Mouse (Mus musculus) lung, postnatal 0 days (tissue): ENCODE data around the gene Gm7356. TPM values are rescaled to one million over a fixed set of nuclear protein-coding genes. Genes with fewer than 3 reads are reported as not detected.
"Not testable (repeated sequence)": the region's sequence is repeated elsewhere in the genome, so short reads cannot be mapped to it uniquely, and the experiment has no call there.

Experiments used
- ATAC-seq: fragments of 200-750 bp; cut with Nextera tagmentation; 2 replicates; pipeline ENCODE4 v1.8.0; 2017; ENCODE audit warnings: moderate library complexity
- DNase-seq: peaks from one replicate; pipeline ENCODE4 v3.0.0-alpha.2; 2016; ENCODE audit warnings: low spot score
- H3K27ac ChIP-seq: fragments of 300-500 bp; sonication (generic); 2 replicates; pipeline ENCODE4 v1.5.1; 2014; ENCODE audit warnings: antibody characterized with exemption, mild to moderate bottlenecking, low read length, mixed read lengths
- H3K27me3 ChIP-seq: fragments of 300-500 bp; sonication (generic); replicated peaks from 2 replicates; pipeline ENCODE4 v1.6.1; 2014; ENCODE audit warnings: low read length, mixed read lengths; ENCODE audit not compliant: insufficient read depth
- H3K36me3 ChIP-seq: fragments of 300-500 bp; sonication (generic); 2 replicates; pipeline ENCODE4 v1.6.1; 2014; ENCODE audit warnings: low read length, mixed read lengths; ENCODE audit not compliant: insufficient read depth
- H3K4me1 ChIP-seq: fragments of 300-500 bp; sonication (generic); 2 replicates; pipeline ENCODE4 v1.6.1; 2014; ENCODE audit warnings: antibody characterized with exemption, low read depth, low read length, mixed read lengths; ENCODE audit not compliant: insufficient read depth
- H3K4me2 ChIP-seq: fragments of 300-500 bp; sonication (generic); replicated peaks from 2 replicates; pipeline ENCODE4 v1.6.1; 2014; ENCODE audit warnings: low read depth, mild to moderate bottlenecking, low read length, moderate library complexity, mixed read lengths
- H3K4me3 ChIP-seq: fragments of 300-500 bp; sonication (generic); 2 replicates; pipeline ENCODE4 v1.5.1; 2014; ENCODE audit warnings: low read depth, low read length
- H3K9ac ChIP-seq: fragments of 300-500 bp; sonication (generic); replicated peaks from 2 replicates; pipeline ENCODE4 v1.6.1; 2014; ENCODE audit warnings: low read depth, mild to moderate bottlenecking
- H3K9me3 ChIP-seq: fragments of 300-500 bp; sonication (generic); 2 replicates; pipeline ENCODE4 v1.6.1; 2016; ENCODE audit warnings: low read length, mixed read lengths
- CTCF ChIP-seq: IDR thresholded peaks from 2 replicates; pipeline ENCODE4 v1.5.1; 2016; ENCODE audit warnings: antibody characterized with exemption, mild to moderate bottlenecking
- EP300 ChIP-seq: IDR thresholded peaks from 2 replicates; pipeline ENCODE4 v1.6.1; 2016; ENCODE audit warnings: antibody characterized with exemption, mild to moderate bottlenecking, control low read depth
- WGBS: fragments of 180-500 bp; shearing (Covaris S2); extraction: QIAGEN DNeasy Blood & Tissue Kit; methylation state at CpG from one replicate; pipeline ENCODE4 v1.1.7; 2014; 5-methylcytosine and 5-hydroxymethylcytosine counted together
- polyA plus RNA-seq: library from polyadenylated mRNA; unstranded; fragments of >200 nt; fragmentation: Nextera tagmentation; extraction: Ambion mirVana; gene quantifications from 2 replicates; pipeline ENCODE4 v1.2.1, GENCODE M21; 2015

The Gm7356 gene
- polyA plus RNA-seq = not detected in 2 replicates

GRCm38 (mm10) chr17:14003604-14004003, at the start of gene Gm7356:
Gene Gm7356 (minus strand): TSS chr17:14003704.
- DNase-seq, H3K9me3 ChIP-seq, H3K4me2 ChIP-seq, H3K4me1 ChIP-seq, H3K27me3 ChIP-seq, H3K27ac ChIP-seq, H3K4me3 ChIP-seq, ATAC-seq, H3K36me3 ChIP-seq, H3K9ac ChIP-seq: not testable (repeated sequence)
- WGBS = 84% methylated on average over 3 of the region's 4 CpGs

- not testable (repeated sequence) for H3K36me3 ChIP-seq, H3K9me3 ChIP-seq, H3K9ac ChIP-seq, ATAC-seq, H3K27ac ChIP-seq, H3K4me1 ChIP-seq, H3K4me3 ChIP-seq, H3K4me2 ChIP-seq, DNase-seq, H3K27me3 ChIP-seq
- WGBS = 50% methylated on average over 1 of the region's 2 CpGs
Measured at GRCm38 (mm10) chr17:14041880-14042279, 38.4 kb upstream of the Gm7356 start.

- not testable (repeated sequence) for H3K4me1 ChIP-seq, DNase-seq, H3K4me3 ChIP-seq, ATAC-seq, H3K36me3 ChIP-seq, H3K27me3 ChIP-seq, H3K27ac ChIP-seq, H3K9ac ChIP-seq, H3K9me3 ChIP-seq, H3K4me2 ChIP-seq
- 62% methylated on average over 1 of the region's 2 CpGs for WGBS
Measured at GRCm38 (mm10) chr17:14037012-14037411, 33.5 kb upstream of the Gm7356 start.

- not testable (repeated sequence) for ATAC-seq, H3K27ac ChIP-seq, H3K27me3 ChIP-seq, H3K4me3 ChIP-seq, H3K9me3 ChIP-seq, H3K9ac ChIP-seq, H3K4me2 ChIP-seq, DNase-seq, H3K4me1 ChIP-seq, H3K36me3 ChIP-seq
- 78% methylated on average over 4 of the region's 4 CpGs for WGBS
Measured at GRCm38 (mm10) chr17:14036113-14036512, 32.6 kb upstream of the Gm7356 start.

- H3K4me1 ChIP-seq, H3K9ac ChIP-seq, ATAC-seq, H3K4me3 ChIP-seq, H3K4me2 ChIP-seq, H3K9me3 ChIP-seq, H3K27ac ChIP-seq, H3K27me3 ChIP-seq, H3K36me3 ChIP-seq: not testable (repeated sequence)
- peak; percentile 5 for DNase-seq
- 40% methylated on average over 2 of the region's 2 CpGs for WGBS
- peak; percentile 41; the same call in 1 of the 2 replicates for TF ChIP-seq CTCF
Measured at GRCm38 (mm10) chr17:13993425-13993824, 10.1 kb downstream of the Gm7356 start.

- Histone ChIP-seq H3K4me2 (no peak overlapping the region), H3K9ac (no peak overlapping the region), H3K36me3 (no peaks in the 10 kb centered on the region), H3K4me3 (no peak overlapping the region), H3K4me1 (no peaks in the 10 kb centered on the region), H3K9me3 (no peaks in the 10 kb centered on the region), H3K27ac (no peak overlapping the region), H3K27me3 (no peaks in the 10 kb centered on the region)
- WGBS = 70% methylated on average over 1 of the region's 1 CpGs
- TF ChIP-seq EP300 = no peak
- no peak for TF ChIP-seq CTCF
- DNase-seq (no peak), ATAC-seq (no peak)
Measured at GRCm38 (mm10) chr17:13987690-13988089, 15.8 kb downstream of the Gm7356 start.

- DNase-seq = not testable (repeated sequence)
Measured at GRCm38 (mm10) chr17:13970796-13971195, 32.7 kb downstream of the Gm7356 start.

GRCm38 (mm10) chr17:13969917-13970316, 33.6 kb downstream of the Gm7356 start:
- H3K27ac ChIP-seq, DNase-seq: not testable (repeated sequence)
- WGBS = 63% methylated on average over 1 of the region's 2 CpGs

More at GRCm38 (mm10) chr17:13970796-13971195, 32.7 kb downstream of the Gm7356 start:
- 74% methylated on average over 5 of the region's 5 CpGs for WGBS
- not testable (repeated sequence) for H3K27me3 ChIP-seq, H3K9me3 ChIP-seq, ATAC-seq, H3K36me3 ChIP-seq, H3K27ac ChIP-seq, H3K4me2 ChIP-seq, H3K9ac ChIP-seq, H3K4me1 ChIP-seq, H3K4me3 ChIP-seq

GRCm38 (mm10) chr17:13965048-13965447, 38.5 kb downstream of the Gm7356 start:
- H3K9ac ChIP-seq, H3K4me1 ChIP-seq: not testable (repeated sequence)
- 44% methylated on average over 1 of the region's 2 CpGs for WGBS

More at GRCm38 (mm10) chr17:13969917-13970316, 33.6 kb downstream of the Gm7356 start:
- H3K36me3 ChIP-seq, H3K9ac ChIP-seq, H3K4me3 ChIP-seq, H3K4me1 ChIP-seq, H3K9me3 ChIP-seq, H3K27me3 ChIP-seq, H3K4me2 ChIP-seq, ATAC-seq: not testable (repeated sequence)

GRCm38 (mm10) chr17:13962245-13962644, 41.3 kb downstream of the Gm7356 start:
- H3K27ac ChIP-seq, H3K9me3 ChIP-seq, H3K9ac ChIP-seq, DNase-seq, H3K36me3 ChIP-seq, H3K4me2 ChIP-seq, H3K4me3 ChIP-seq, H3K4me1 ChIP-seq, H3K27me3 ChIP-seq, ATAC-seq: not testable (repeated sequence)
- 78% methylated on average over 3 of the region's 3 CpGs for WGBS

More at GRCm38 (mm10) chr17:13965048-13965447, 38.5 kb downstream of the Gm7356 start:
- H3K4me3 ChIP-seq, ATAC-seq, DNase-seq, H3K4me2 ChIP-seq, H3K36me3 ChIP-seq, H3K27ac ChIP-seq, H3K27me3 ChIP-seq, H3K9me3 ChIP-seq: not testable (repeated sequence)
